Mouse (Mus musculus) cortical plate, adult 2 months (tissue): ENCODE results near the gene Mars2. TPM values are rescaled to one million over a fixed set of nuclear protein-coding genes. Genes with fewer than 3 reads are reported as not detected.
A peak's percentile ranks its signal among the peaks of the same experiment; 100 is the strongest.

Source experiments
- H3K27ac ChIP-seq: fragments of 200-500 bp; 2 replicates; pipeline ENCODE4 v1.5.1; 2012; ENCODE audit warnings: low read length, control low read depth, inconsistent platforms; ENCODE audit not compliant: insufficient read depth
- H3K4me1 ChIP-seq: fragments of 200-500 bp; 2 replicates; pipeline ENCODE4 v1.6.1; 2011; ENCODE audit warnings: low read length; ENCODE audit not compliant: control insufficient read depth, insufficient read depth
- H3K4me3 ChIP-seq: fragments of 200-500 bp; 2 replicates; pipeline ENCODE4 v1.5.1; 2011; ENCODE audit warnings: mild to moderate bottlenecking, low read length, control low read depth; ENCODE audit not compliant: insufficient read depth
- CTCF ChIP-seq: fragments of 200-500 bp; IDR thresholded peaks from 2 replicates; pipeline ENCODE4 v1.5.1; 2011; ENCODE audit warnings: mild to moderate bottlenecking, control low read depth, low read length; ENCODE audit not compliant: insufficient read depth; ENCODE audit errors: extremely low read depth
- POLR2A ChIP-seq: fragments of 200-500 bp; IDR thresholded peaks from 2 replicates; pipeline ENCODE4 v1.6.1; 2011; ENCODE audit warnings: mild to moderate bottlenecking, low read length, control low read depth; ENCODE audit not compliant: insufficient read depth; ENCODE audit errors: extremely low read depth
- polyA plus RNA-seq: library from polyadenylated mRNA; depleted of rRNA; stranded (reverse); fragments of >200 nt; gene quantifications from 2 replicates; pipeline ENCODE4 v1.2.3, GENCODE M21; 2012; rRNA removed

Mars2 gene
- polyA plus RNA-seq, result 4.1 TPM in 2 replicates

- no peak for TF ChIP-seq CTCF
- peak; percentile 94 for TF ChIP-seq POLR2A
- Histone ChIP-seq H3K4me1 (peaks cover 10% of the 10 kb centered on the region; the same call in 1 of the 2 replicates), H3K27ac (peak within 1 kb of the TSS; percentile 63; the same call in 1 of the 2 replicates), H3K4me3 (peak within 1 kb of the TSS; percentile 94)
Measured at GRCm38 (mm10) chr1:55236890-55237642, at the start of gene Mars2. Mars2 (plus strand) TSS chr1:55237177.

GRCm38 (mm10) chr1:55192015-55192414 lies 45.0 kb upstream of the Mars2 start:
- TF ChIP-seq CTCF, result no peak
- no peak for TF ChIP-seq POLR2A
- H3K4me3 ChIP-seq, result no peak overlapping the region
- H3K27ac ChIP-seq, result no peak overlapping the region
- no peaks in the 10 kb centered on the region for H3K4me1 ChIP-seq

- Histone ChIP-seq H3K27ac (no peak overlapping the region), H3K4me3 (no peak overlapping the region)
- TF ChIP-seq CTCF (peak; percentile 36), POLR2A (no peak)
Measured at GRCm38 (mm10) chr1:55192824-55193223, 44.2 kb upstream of the Mars2 start.

GRCm38 (mm10) chr1:55193316-55193715 lies 43.7 kb upstream of the Mars2 start:
- Histone ChIP-seq H3K27ac (no peak overlapping the region), H3K4me3 (no peak overlapping the region), H3K4me1 (no peaks in the 10 kb centered on the region)
- TF ChIP-seq CTCF (no peak), POLR2A (no peak)

More at GRCm38 (mm10) chr1:55192824-55193223, 44.2 kb upstream of the Mars2 start:
- no peaks in the 10 kb centered on the region for H3K4me1 ChIP-seq

GRCm38 (mm10) chr1:55194064-55194915 lies 42.7 kb upstream of the Mars2 start:
- Histone ChIP-seq H3K27ac (no peak overlapping the region), H3K4me1 (no peaks in the 10 kb centered on the region), H3K4me3 (no peak overlapping the region)
- no peak for TF ChIP-seq POLR2A
- no peak for TF ChIP-seq CTCF

GRCm38 (mm10) chr1:55195021-55195420 lies 42.0 kb upstream of the Mars2 start:
- Histone ChIP-seq H3K4me3 (no peak overlapping the region), H3K27ac (no peak overlapping the region)

GRCm38 (mm10) chr1:55196327-55197003 lies 40.5 kb upstream of the Mars2 start:
- TF ChIP-seq POLR2A (no peak), CTCF (no peak)
- Histone ChIP-seq H3K27ac (no peak overlapping the region), H3K4me1 (no peaks in the 10 kb centered on the region), H3K4me3 (no peak overlapping the region)

More at GRCm38 (mm10) chr1:55195021-55195420, 42.0 kb upstream of the Mars2 start:
- no peaks in the 10 kb centered on the region for H3K4me1 ChIP-seq
- TF ChIP-seq CTCF (no peak), POLR2A (no peak)

- H3K4me3 ChIP-seq, result no peak overlapping the region
- H3K27ac ChIP-seq, result no peak overlapping the region
- TF ChIP-seq POLR2A (no peak), CTCF (no peak)
- H3K4me1 ChIP-seq, result peaks cover 1% of the 10 kb centered on the region; the same call in 1 of the 2 replicates
Measured at GRCm38 (mm10) chr1:55198719-55199118, 38.3 kb upstream of the Mars2 start.

- TF ChIP-seq POLR2A, result no peak
- TF ChIP-seq CTCF, result no peak
- Histone ChIP-seq H3K4me3 (no peak overlapping the region), H3K27ac (0 out of 2 replicates have a peak overlapping the region, but pooled peaks have one; percentile 19), H3K4me1 (peaks cover 1% of the 10 kb centered on the region; the same call in 1 of the 2 replicates)
Measured at GRCm38 (mm10) chr1:55201850-55202752, 34.9 kb upstream of the Mars2 start.
